Mouse (Mus musculus) embryonic facial prominence, embryonic 10.5 days (tissue): Measurements from ENCODE around the gene Slc4a8. TPM values are rescaled to one million over a fixed set of nuclear protein-coding genes. Genes with fewer than 3 reads are reported as not detected.

Experiments used
- DNase-seq: peaks from one replicate; pipeline ENCODE4 v3.0.0-alpha.2; 2017; ENCODE audit warnings: low spot score
- H3K27ac ChIP-seq: fragments of 300-500 bp; sonication (generic); replicated peaks from 2 replicates; pipeline ENCODE4 v1.5.1; 2016; ENCODE audit warnings: mild to moderate bottlenecking
- H3K27me3 ChIP-seq: fragments of 300-500 bp; sonication (generic); replicated peaks from 2 replicates; pipeline ENCODE4 v1.6.1; 2016; ENCODE audit warnings: low read depth, mild to moderate bottlenecking; ENCODE audit not compliant: poor library complexity, severe bottlenecking
- H3K36me3 ChIP-seq: fragments of 300-500 bp; sonication (generic); replicated peaks from 2 replicates; pipeline ENCODE4 v1.6.1; 2016; ENCODE audit warnings: mild to moderate bottlenecking, moderate library complexity
- H3K4me1 ChIP-seq: fragments of 300-500 bp; sonication (generic); 2 replicates; pipeline ENCODE4 v1.6.1; 2016
- H3K4me3 ChIP-seq: fragments of 300-500 bp; sonication (generic); 2 replicates; pipeline ENCODE4 v1.5.1; 2016; ENCODE audit warnings: mild to moderate bottlenecking, moderate library complexity
- H3K9me3 ChIP-seq: fragments of 300-500 bp; sonication (generic); 2 replicates; pipeline ENCODE4 v1.6.1; 2016; ENCODE audit warnings: mild to moderate bottlenecking
- WGBS: fragments of 180-500 bp; shearing (Covaris S2); methylation state at CpG from one replicate; pipeline ENCODE4 v1.1.7; 2016; 5-methylcytosine and 5-hydroxymethylcytosine counted together
- polyA plus RNA-seq: library from polyadenylated mRNA; unstranded; fragments of >200 nt; fragmentation: Nextera tagmentation; extraction: Ambion mirVana; gene quantifications from 2 replicates; pipeline ENCODE4 v1.2.1, GENCODE M21; 2016

Gene Slc4a8
- polyA plus RNA-seq, 1 experiment from 2014 or later = 10.2 TPM

GRCm38 (mm10) chr15:100728586-100728985 is 33.0 kb upstream of the Slc4a8 start:
- no peaks in the 10 kb centered on the region for H3K36me3 ChIP-seq
- H3K4me1 ChIP-seq = peaks cover 17% of the 10 kb centered on the region
- H3K27me3 ChIP-seq = peaks cover 70% of the 10 kb centered on the region
- 30% methylated on average over 9 of the region's 9 CpGs for WGBS
- no peak overlapping the region for H3K27ac ChIP-seq
- no peaks in the 10 kb centered on the region for H3K9me3 ChIP-seq
- peak overlapping the region; percentile 57 for H3K4me3 ChIP-seq
- no peak for DNase-seq

DNA sequence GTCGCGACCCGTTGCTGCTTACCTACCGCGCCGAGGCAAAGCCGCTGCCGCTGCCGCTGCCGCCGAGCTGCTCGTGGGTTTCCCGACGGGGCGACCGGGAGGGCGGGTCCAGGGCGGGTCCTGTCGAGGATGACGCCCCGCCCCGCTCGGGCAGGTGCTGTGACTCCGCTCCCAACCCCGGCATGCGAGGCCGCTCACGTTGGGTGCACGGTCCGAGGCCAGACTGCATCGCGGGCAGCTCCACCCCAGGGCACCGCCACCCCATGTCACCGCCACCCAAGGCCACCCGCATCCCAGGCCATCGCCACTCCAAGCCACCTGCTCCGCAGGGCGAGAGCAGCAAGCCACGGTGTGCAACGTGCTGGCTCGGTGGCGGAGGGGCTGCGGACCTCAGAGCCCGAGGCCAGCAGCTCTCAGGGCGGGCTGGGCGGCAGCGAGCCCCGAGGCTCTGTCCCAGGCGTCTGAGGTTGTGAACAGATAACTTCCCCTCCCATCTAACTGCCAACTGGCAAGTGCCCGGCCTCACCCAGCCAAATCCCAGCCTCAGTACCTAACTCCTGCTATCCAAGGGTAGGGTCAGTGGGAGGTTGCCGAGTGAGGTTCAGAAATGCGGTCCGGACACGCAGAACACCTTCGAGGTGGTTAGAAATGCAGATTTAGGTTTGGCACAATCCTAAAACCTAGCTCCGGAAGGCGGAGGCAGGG is 32.1 kb upstream of the Slc4a8 start, which contains the start of gene Galnt6:
Gene Galnt6, minus strand, starts transcription at position 96 of the 705 bp plus-strand sequence.
- H3K36me3 ChIP-seq = no peaks in the 10 kb centered on the region
- peak within 1 kb of the TSS; percentile 57 for H3K4me3 ChIP-seq
- H3K4me1 ChIP-seq = peaks cover 17% of the 10 kb centered on the region
- 4% methylated on average over 57 of the region's 57 CpGs for WGBS
- H3K27me3 ChIP-seq = peaks cover 70% of the 10 kb centered on the region
- no peaks in the 10 kb centered on the region for H3K9me3 ChIP-seq
- DNase-seq = peak; percentile 63
- peak within 1 kb of the TSS; percentile 19; the same call in 1 of the 2 replicates for H3K27ac ChIP-seq

- H3K4me1 ChIP-seq = peaks cover 17% of the 10 kb centered on the region
- 38% methylated on average over 9 of the region's 9 CpGs for WGBS
- no peaks in the 10 kb centered on the region for H3K9me3 ChIP-seq
- H3K27ac ChIP-seq = no peak overlapping the region
- peaks cover 70% of the 10 kb centered on the region for H3K27me3 ChIP-seq
- no peak overlapping the region for H3K4me3 ChIP-seq
- DNase-seq = no peak
- H3K36me3 ChIP-seq = no peaks in the 10 kb centered on the region
Observed at GRCm38 (mm10) chr15:100731081-100731480, 30.5 kb upstream of the Slc4a8 start.

DNA sequence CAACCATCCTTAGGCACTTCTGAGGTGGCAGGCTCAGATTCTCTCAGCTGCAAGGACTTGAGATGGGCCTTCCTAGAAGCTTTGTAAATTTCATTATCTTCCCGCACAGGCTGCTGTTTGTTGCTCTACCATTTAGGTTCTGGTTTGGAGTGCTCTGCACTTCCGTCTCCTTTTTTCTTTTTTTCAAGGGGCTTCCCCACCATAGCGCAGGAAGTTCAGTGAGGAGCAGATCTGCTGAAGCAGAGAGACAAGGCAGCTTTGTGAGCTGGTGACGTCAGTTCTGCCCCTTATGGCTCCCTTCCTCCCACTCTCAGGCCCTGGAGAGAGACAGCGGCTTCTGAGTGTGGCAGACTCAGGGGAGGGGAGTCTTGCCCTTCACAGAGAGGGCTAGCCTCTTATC is 29.0 kb upstream of the Slc4a8 start:
- Histone ChIP-seq H3K4me1 (peaks cover 17% of the 10 kb centered on the region), H3K27ac (no peak overlapping the region), H3K27me3 (peaks cover 58% of the 10 kb centered on the region), H3K9me3 (no peaks in the 10 kb centered on the region), H3K4me3 (no peak overlapping the region), H3K36me3 (no peaks in the 10 kb centered on the region)
- WGBS = 22% methylated on average over 5 of the region's 5 CpGs
- peak; percentile 31 for DNase-seq

- Histone ChIP-seq H3K4me1 (peaks cover 3% of the 10 kb centered on the region; the same call in 1 of the 2 replicates), H3K36me3 (no peaks in the 10 kb centered on the region), H3K9me3 (no peaks in the 10 kb centered on the region), H3K4me3 (no peak overlapping the region), H3K27me3 (peaks cover 31% of the 10 kb centered on the region), H3K27ac (no peak overlapping the region)
- 91% methylated on average over 14 of the region's 15 CpGs for WGBS
- no peak for DNase-seq
Observed at GRCm38 (mm10) chr15:100735095-100735952, 26.2 kb upstream of the Slc4a8 start.

GRCm38 (mm10) chr15:100735953-100736300 is 25.6 kb upstream of the Slc4a8 start:
- H3K36me3 ChIP-seq = no peaks in the 10 kb centered on the region
- H3K27ac ChIP-seq = no peak overlapping the region
- DNase-seq = no peak
- H3K9me3 ChIP-seq = no peaks in the 10 kb centered on the region
- H3K4me3 ChIP-seq = no peak overlapping the region
- WGBS = 83% methylated on average over 9 of the region's 9 CpGs
- peaks cover 3% of the 10 kb centered on the region; the same call in 1 of the 2 replicates for H3K4me1 ChIP-seq
- peaks cover 25% of the 10 kb centered on the region for H3K27me3 ChIP-seq

DNA sequence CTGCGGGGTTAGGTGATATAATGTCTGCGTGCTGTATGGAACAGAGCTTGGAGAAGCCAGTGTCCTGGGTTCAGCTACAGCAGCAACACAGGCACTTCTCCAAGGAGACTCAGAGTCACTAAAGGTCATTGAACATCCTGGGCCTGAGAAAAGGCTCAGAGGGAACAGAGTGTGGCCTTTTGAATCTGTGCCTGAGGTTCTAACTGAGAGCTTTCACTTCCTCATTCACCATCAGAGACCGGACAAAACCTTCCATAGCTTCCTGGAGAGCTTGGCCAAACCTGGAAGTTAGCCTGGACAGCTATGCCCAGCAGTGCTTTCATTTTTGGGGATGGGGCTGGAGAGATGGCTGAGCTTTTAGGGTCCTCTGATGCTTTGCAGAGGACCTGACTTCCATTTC is 23.9 kb upstream of the Slc4a8 start:
- Histone ChIP-seq H3K4me3 (no peak overlapping the region), H3K27me3 (peaks cover 7% of the 10 kb centered on the region), H3K36me3 (no peaks in the 10 kb centered on the region), H3K27ac (no peak overlapping the region), H3K4me1 (no peaks in the 10 kb centered on the region), H3K9me3 (no peaks in the 10 kb centered on the region)
- DNase-seq = no peak
- 87% methylated on average over 3 of the region's 3 CpGs for WGBS

GRCm38 (mm10) chr15:100738351-100738781 is 23.2 kb upstream of the Slc4a8 start:
- 84% methylated on average over 7 of the region's 7 CpGs for WGBS
- no peaks in the 10 kb centered on the region for H3K9me3 ChIP-seq

DNA sequence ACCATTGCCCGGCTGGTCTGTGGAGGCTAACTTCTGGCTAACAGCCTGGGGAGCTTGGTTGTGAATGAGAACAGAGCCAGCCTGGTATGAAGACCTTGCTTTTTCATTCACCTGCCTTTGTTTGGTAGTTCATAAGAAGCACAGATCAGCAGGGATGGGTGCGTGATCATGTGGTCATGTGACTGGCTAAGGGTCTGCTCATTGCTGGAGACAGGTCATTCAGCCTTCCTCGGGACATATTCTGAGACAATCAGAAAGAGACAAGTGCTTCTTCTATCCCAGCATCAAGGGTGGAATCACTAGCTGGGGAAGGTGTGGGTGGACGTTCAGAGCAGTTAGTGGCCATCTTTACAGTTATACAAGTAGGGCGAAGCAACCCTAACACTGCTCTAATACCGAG is 22.1 kb upstream of the Slc4a8 start:
- 87% methylated on average over 6 of the region's 6 CpGs for WGBS
- Histone ChIP-seq H3K4me1 (no peaks in the 10 kb centered on the region), H3K27ac (no peak overlapping the region), H3K9me3 (no peaks in the 10 kb centered on the region), H3K27me3 (no peaks in the 10 kb centered on the region; the same call in 1 of the 2 replicates), H3K4me3 (no peak overlapping the region), H3K36me3 (no peaks in the 10 kb centered on the region)
- DNase-seq = no peak

More at GRCm38 (mm10) chr15:100738351-100738781, 23.2 kb upstream of the Slc4a8 start:
- no peak for DNase-seq
- Histone ChIP-seq H3K27me3 (peaks cover under 1% of the 10 kb centered on the region; the same call in 1 of the 2 replicates), H3K27ac (no peak overlapping the region), H3K4me1 (no peaks in the 10 kb centered on the region), H3K36me3 (no peaks in the 10 kb centered on the region), H3K4me3 (no peak overlapping the region)

DNA sequence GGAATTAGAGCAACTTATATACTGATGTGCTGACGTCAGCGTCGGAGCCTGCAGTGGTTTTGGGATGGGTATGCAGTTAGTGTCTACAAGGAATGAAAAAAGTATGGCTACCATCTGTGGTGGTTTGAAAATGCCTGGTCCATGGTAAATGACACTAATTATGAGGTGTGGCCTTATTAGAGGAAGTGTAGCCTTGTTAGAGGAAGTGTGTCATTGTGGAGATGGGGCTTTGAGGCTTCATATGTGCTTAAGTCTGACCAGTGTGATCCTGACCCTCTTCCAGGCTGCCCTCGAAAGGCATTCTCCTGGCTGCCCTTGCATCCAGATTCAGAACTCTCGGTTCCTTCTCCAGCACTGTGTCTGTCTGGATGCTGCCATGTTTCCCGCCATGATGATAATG is 18.3 kb upstream of the Slc4a8 start:
- Histone ChIP-seq H3K27me3 (peaks cover under 1% of the 10 kb centered on the region), H3K4me3 (no peak overlapping the region), H3K27ac (no peak overlapping the region), H3K36me3 (no peaks in the 10 kb centered on the region), H3K4me1 (peaks cover 17% of the 10 kb centered on the region), H3K9me3 (no peaks in the 10 kb centered on the region)
- DNase-seq = no peak
- 90% methylated on average over 6 of the region's 6 CpGs for WGBS

- no peak for DNase-seq
- no peaks in the 10 kb centered on the region for H3K9me3 ChIP-seq
- peak overlapping the region; percentile 54 for H3K4me3 ChIP-seq
- H3K27ac ChIP-seq = no peak overlapping the region
- H3K27me3 ChIP-seq = peaks cover 16% of the 10 kb centered on the region
- 41% methylated on average over 6 of the region's 6 CpGs for WGBS
- H3K4me1 ChIP-seq = peaks cover 18% of the 10 kb centered on the region
- no peaks in the 10 kb centered on the region for H3K36me3 ChIP-seq
Observed at GRCm38 (mm10) chr15:100746478-100747120, 14.9 kb upstream of the Slc4a8 start.
